ENCODE assay signal across 8 mouse cellular contexts in the genomic region with DNA sequence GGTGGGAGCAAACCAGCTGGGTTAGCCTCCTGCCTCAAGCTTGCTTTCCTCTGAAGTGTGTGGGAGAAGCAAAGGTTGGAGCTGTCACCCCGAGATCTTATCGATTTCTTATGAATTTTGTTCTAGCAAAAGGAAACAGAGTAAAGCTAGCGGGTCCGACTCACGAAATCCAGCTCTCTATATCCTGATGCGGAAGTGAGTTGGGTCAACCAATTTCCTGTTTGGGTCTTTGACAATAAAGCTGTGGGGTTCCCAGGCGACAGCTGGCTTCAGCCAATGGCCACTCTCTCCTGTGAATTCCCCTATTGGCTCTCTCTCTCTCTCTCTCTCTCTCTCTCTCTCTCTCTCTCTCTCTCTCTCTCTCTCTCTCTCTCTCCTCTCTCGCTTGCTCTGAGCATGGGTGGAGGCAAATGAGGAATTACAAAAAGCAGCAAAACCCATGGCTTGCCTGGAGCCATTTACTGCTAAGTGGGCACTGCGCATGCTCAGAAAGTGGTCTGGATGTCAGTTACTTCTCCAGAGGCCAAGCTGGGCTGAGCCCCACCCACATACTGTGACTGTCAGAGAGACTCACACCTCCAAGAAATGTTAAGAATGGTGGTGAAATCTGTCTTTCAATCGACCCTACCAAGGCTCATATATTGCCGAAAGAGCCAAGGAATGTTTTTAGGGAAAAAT.
A peak's percentile ranks its signal among the peaks of the same experiment; 100 is the strongest.
DNase-seq lines count a peak whose midpoint lies in the region; ATAC-seq and TF ChIP-seq lines count a peak whose summit lies in the region.

No protein-coding gene starts in this region.

- intact Hi-C loops in left cerebral cortex, postnatal 4 days (cut with DNase I), result loop anchor here (5.0 kb wide), 3 partner anchors 126 to 481 kb away; no protein-coding TSS in a partner anchor
- intact Hi-C loops in left cerebral cortex, adult 2 months (cut with DNase I), result no loop called here

- H3K27me3 ChIP-seq in midbrain, embryonic 11.5 days (ENCODE audit: control insufficient read depth, insufficient read depth, low read length), result no peaks in the 10 kb centered on the region

- peaks cover 50% of the 10 kb centered on the region for H3K4me1 ChIP-seq in bone marrow macrophage, adult 2 months (ENCODE audit: control insufficient read depth, insufficient read depth, low read length)
- H3K4me1 ChIP-seq in midbrain, embryonic 11.5 days (ENCODE audit: control insufficient read depth, insufficient read depth, low read length), result 0 out of 2 replicates have a peak, but pooled peaks cover 11% of the 10 kb centered on the region

- 62% methylated on average over 11 of the region's 11 CpGs for WGBS in midbrain, embryonic 11.5 days

- peak; percentile 51 for DNase-seq in left cerebral cortex, postnatal 4 days
- no peak for DNase-seq in left cerebral cortex, adult 2 months (ENCODE audit: extremely low spot score in 1 of 2, low spot score in 2 of 2)
- peak; percentile 44 to 52 for DNase-seq in kidney, postnatal 36 days
- DNase-seq in midbrain, embryonic 11.5 days (ENCODE audit: low spot score, missing footprints), result no peak
- no peak for DNase-seq in layer of hippocampus, adult 8-10 months (ENCODE audit: low spot score in 2 of 2)
- DNase-seq in adipocyte (ENCODE audit: low spot score), result no peak
- DNase-seq in urinary bladder, adult 18-20 months (ENCODE audit: low spot score in 2 of 2), result no peak

- no peak overlapping the region for H3K4me2 ChIP-seq in midbrain, embryonic 11.5 days

- no peak for TF ChIP-seq CTCF in left cerebral cortex, adult 2 months (IDR thresholded peaks at IDR 0.05)
- peak; percentile 10; the same call in 1 of the 2 replicates for TF ChIP-seq CTCF in bone marrow macrophage, adult 2 months (IDR thresholded peaks at IDR 0.05; ENCODE audit: low read depth, low read length)

- H3K9ac ChIP-seq in midbrain, embryonic 11.5 days (ENCODE audit: low read length), result no peak overlapping the region

- H3K27ac ChIP-seq in left cerebral cortex, adult 2 months, result no peak overlapping the region; the same call in 1 of the 2 replicates
- peak overlapping the region; percentile 92 for H3K27ac ChIP-seq in bone marrow macrophage, adult 2 months (ENCODE audit: insufficient read depth, low read depth, low read length)
- no peak overlapping the region for H3K27ac ChIP-seq in midbrain, embryonic 11.5 days (ENCODE audit: low read depth, low read length)

- peak; percentile 26; the same call in 1 of the 2 replicates for ATAC-seq in midbrain, embryonic 11.5 days (ENCODE audit: low FRiP score)

- TF ChIP-seq POLR2A in bone marrow macrophage, adult 2 months (IDR thresholded peaks at IDR 0.05; ENCODE audit: borderline replicate concordance, low read depth, low read length), result no peak

- no peaks in the 10 kb centered on the region for H3K36me3 ChIP-seq in midbrain, embryonic 11.5 days (ENCODE audit: control insufficient read depth, insufficient read depth, low read length)

- H3K4me3 ChIP-seq in left cerebral cortex, adult 2 months, result no peak overlapping the region
- H3K4me3 ChIP-seq in bone marrow macrophage, adult 2 months (ENCODE audit: insufficient read depth, low read length), result peak overlapping the region; percentile 42
- no peak overlapping the region for H3K4me3 ChIP-seq in midbrain, embryonic 11.5 days (ENCODE audit: low read depth, low read length)

- H3K9me3 ChIP-seq in midbrain, embryonic 11.5 days (ENCODE audit: control insufficient read depth, low read length), result no peaks in the 10 kb centered on the region

Comparison
In these comparisons a context has a peak if more than half of its experiments do, and no peak if none do; other contexts are left out.
1. DNase-seq: peak in left cerebral cortex, postnatal 4 days (single experiment) and kidney, postnatal 36 days (2 of 2); none in left cerebral cortex, adult 2 months (0 of 2), midbrain, embryonic 11.5 days (single experiment), layer of hippocampus, adult 8-10 months (0 of 2), adipocyte (single experiment) and urinary bladder, adult 18-20 months (0 of 2).